Mouse (Mus musculus) liver, embryonic 14.5 days (tissue): ENCODE data around the gene Mtfr2. TPM values are rescaled to one million over a fixed set of nuclear protein-coding genes. Genes with fewer than 3 reads are reported as not detected.
A peak's percentile ranks its signal among the peaks of the same experiment; 100 is the strongest.

Source experiments
- ATAC-seq: fragments of 200-750 bp; cut with Nextera tagmentation; 2 replicates; pipeline ENCODE4 v1.8.0; 2017; ENCODE audit warnings: moderate number of reproducible peaks, mild to moderate bottlenecking, moderate library complexity; ENCODE audit not compliant: insufficient read depth
- DNase-seq, 3 experiments: peaks; one replicate each; pipeline ENCODE4 v3.0.0-alpha.2; 2012 to 2013; ENCODE audit warnings: low read depth in 3 of 3, low spot score in 3 of 3
- H3K27ac ChIP-seq: fragments of 300-500 bp; sonication (generic); 2 replicates; pipeline ENCODE4 v1.5.1; 2014; ENCODE audit warnings: moderate library complexity, mild to moderate bottlenecking, control low read depth, inconsistent platforms
- H3K27me3 ChIP-seq: fragments of 300-500 bp; sonication (generic); 2 replicates; pipeline ENCODE4 v1.6.1; 2014; ENCODE audit warnings: mild to moderate bottlenecking, low read length, moderate library complexity; ENCODE audit not compliant: control insufficient read depth, insufficient read depth
- H3K36me3 ChIP-seq: fragments of 300-500 bp; sonication (generic); replicated peaks from 2 replicates; pipeline ENCODE4 v1.6.1; 2014; ENCODE audit warnings: low read depth; ENCODE audit not compliant: control insufficient read depth, insufficient read depth
- H3K4me1 ChIP-seq, 2 experiments: fragments of 200-500 bp in 1 of 2; fragments of 300-500 bp in 1 of 2; sonication (generic) in 1 of 2; replicated peaks; 2 replicates each; pipeline ENCODE4 v1.6.1; 2012 to 2014; ENCODE audit warnings: antibody characterized with exemption in 1 of 2, inconsistent platforms in 1 of 2, low read length in 1 of 2; ENCODE audit not compliant: control insufficient read depth in 2 of 2, insufficient read depth in 2 of 2
- H3K4me2 ChIP-seq: fragments of 300-500 bp; sonication (generic); 2 replicates; pipeline ENCODE4 v1.6.1; 2014; ENCODE audit warnings: low read depth, mild to moderate bottlenecking, control low read depth, moderate library complexity
- H3K4me3 ChIP-seq, 2 experiments: fragments of 200-500 bp in 1 of 2; fragments of 300-500 bp in 1 of 2; sonication (generic) in 1 of 2; 2 replicates each; pipeline ENCODE4 v1.5.1; 2012 to 2014; ENCODE audit warnings: low read depth in 2 of 2, low read length in 2 of 2, mild to moderate bottlenecking in 2 of 2, control low read depth in 1 of 2, inconsistent platforms in 1 of 2, moderate library complexity in 1 of 2; ENCODE audit not compliant: insufficient read depth in 1 of 2
- H3K9ac ChIP-seq: fragments of 300-500 bp; sonication (generic); replicated peaks from 2 replicates; pipeline ENCODE4 v1.6.1; 2014; ENCODE audit warnings: mild to moderate bottlenecking, control low read depth, moderate library complexity
- H3K9me3 ChIP-seq: fragments of 300-500 bp; sonication (generic); 2 replicates; pipeline ENCODE4 v1.6.1; 2016; ENCODE audit warnings: low read length, mixed read lengths; ENCODE audit not compliant: control insufficient read depth
- CTCF ChIP-seq: IDR thresholded peaks from 2 replicates; pipeline ENCODE4 v1.5.1; 2016; ENCODE audit warnings: antibody characterized with exemption, low read depth, control low read depth
- EP300 ChIP-seq: IDR thresholded peaks from 2 replicates; pipeline ENCODE4 v1.6.1; 2016; ENCODE audit warnings: antibody characterized with exemption, low read depth
- WGBS: fragments of 180-500 bp; shearing (Covaris S2); extraction: QIAGEN DNeasy Blood & Tissue Kit; methylation state at CpG from one replicate; pipeline ENCODE4 v1.1.7; 2014; ENCODE audit not compliant: insufficient replicate concordance; 5-methylcytosine and 5-hydroxymethylcytosine counted together
- polyA plus RNA-seq, 2 experiments: library from polyadenylated mRNA; depleted of rRNA in 1 of 2; stranded (reverse) in 1 of 2; unstranded in 1 of 2; fragments of >200 nt; fragmentation: Nextera tagmentation in 1 of 2; extraction: Ambion mirVana in 1 of 2; gene quantifications; 2 replicates each; pipeline versions ENCODE4 v1.2.1 to v1.2.3; 2012 to 2014

Gene Mtfr2
- polyA plus RNA-seq, 2 experiments: 1.8 to 13.3 TPM

GRCm38 (mm10) chr10:20394815-20395214 is 47.2 kb downstream of the Mtfr2 start:
- 67% methylated on average over 5 of the region's 5 CpGs for WGBS
- no peaks in the 10 kb centered on the region; a peak in 1 of 4 replicates for H3K4me1 ChIP-seq
- TF ChIP-seq CTCF (no peak), EP300 (no peak)
- H3K36me3 ChIP-seq: no peaks in the 10 kb centered on the region
- H3K27ac ChIP-seq: no peak overlapping the region
- no peak for DNase-seq
- no peak overlapping the region for H3K4me3 ChIP-seq
- ATAC-seq: no peak
- no peak overlapping the region for H3K9ac ChIP-seq
- no peak overlapping the region for H3K4me2 ChIP-seq
- no peaks in the 10 kb centered on the region for H3K27me3 ChIP-seq
- no peaks in the 10 kb centered on the region for H3K9me3 ChIP-seq

- no peak overlapping the region for H3K9ac ChIP-seq
- H3K9me3 ChIP-seq: no peaks in the 10 kb centered on the region
- H3K4me1 ChIP-seq: no peaks in the 10 kb centered on the region; a peak in 1 of 4 replicates
- H3K27me3 ChIP-seq: no peaks in the 10 kb centered on the region
- no peak overlapping the region for H3K27ac ChIP-seq
- ATAC-seq: no peak
- TF ChIP-seq EP300: no peak
- no peak for TF ChIP-seq CTCF
- DNase-seq: no peak
- H3K36me3 ChIP-seq: no peaks in the 10 kb centered on the region
- 73% methylated on average over 3 of the region's 3 CpGs for WGBS
- H3K4me2 ChIP-seq: no peak overlapping the region
- no peak overlapping the region for H3K4me3 ChIP-seq
Measured at GRCm38 (mm10) chr10:20395778-20396177, 48.2 kb downstream of the Mtfr2 start.

- H3K9ac ChIP-seq: no peak overlapping the region
- ATAC-seq: no peak
- WGBS: 31% methylated on average over 6 of the region's 6 CpGs
- H3K36me3 ChIP-seq: no peaks in the 10 kb centered on the region
- H3K4me2 ChIP-seq: 0 out of 2 replicates have a peak overlapping the region, but pooled peaks have one; percentile 6
- H3K9me3 ChIP-seq: no peaks in the 10 kb centered on the region
- H3K27me3 ChIP-seq: no peaks in the 10 kb centered on the region
- DNase-seq: no peak
- H3K4me3 ChIP-seq: no peak overlapping the region
- TF ChIP-seq CTCF (no peak), EP300 (no peak)
- no peak overlapping the region for H3K27ac ChIP-seq
- H3K4me1 ChIP-seq: no peaks in the 10 kb centered on the region; a peak in 1 of 4 replicates
Measured at GRCm38 (mm10) chr10:20398224-20398623, 50.7 kb downstream of the Mtfr2 start.

GRCm38 (mm10) chr10:20398641-20399390 is 51.2 kb downstream of the Mtfr2 start:
- WGBS: 57% methylated on average over 12 of the region's 12 CpGs
- ATAC-seq: no peak
- Histone ChIP-seq H3K27me3 (no peaks in the 10 kb centered on the region), H3K9me3 (no peaks in the 10 kb centered on the region), H3K4me2 (0 out of 2 replicates have a peak overlapping the region, but pooled peaks have one; percentile 6), H3K9ac (no peak overlapping the region), H3K4me1 (no peaks in the 10 kb centered on the region; a peak in 1 of 4 replicates), H3K27ac (no peak overlapping the region), H3K36me3 (no peaks in the 10 kb centered on the region), H3K4me3 (no peak overlapping the region)
- TF ChIP-seq CTCF (no peak), EP300 (no peak)
- DNase-seq: no peak

- no peak overlapping the region for H3K4me3 ChIP-seq
- TF ChIP-seq CTCF (no peak), EP300 (no peak)
- ATAC-seq (no peak), DNase-seq (no peak)
- no peak overlapping the region for H3K9ac ChIP-seq
- 64% methylated on average over 15 of the region's 15 CpGs for WGBS
- no peaks in the 10 kb centered on the region; a peak in 1 of 4 replicates for H3K4me1 ChIP-seq
- H3K9me3 ChIP-seq: no peaks in the 10 kb centered on the region
- H3K27me3 ChIP-seq: no peaks in the 10 kb centered on the region
- no peak overlapping the region for H3K27ac ChIP-seq
- H3K4me2 ChIP-seq: no peak overlapping the region
- no peaks in the 10 kb centered on the region for H3K36me3 ChIP-seq
Measured at GRCm38 (mm10) chr10:20400406-20400805, 52.8 kb downstream of the Mtfr2 start.
